Mouse (Mus musculus) small intestine, adult 2 months (tissue): ENCODE results near the gene Spag9.

Experiments
- CTCF ChIP-seq: fragments of 200-500 bp; IDR thresholded peaks from 2 replicates; pipeline ENCODE4 v1.5.1; 2012; ENCODE audit warnings: low read depth, mild to moderate bottlenecking, control low read depth, inconsistent platforms, low read length, moderate library complexity, mixed read lengths; ENCODE audit not compliant: insufficient replicate concordance, insufficient read length; ENCODE audit errors: extremely low read depth
- POLR2A ChIP-seq: fragments of 200-500 bp; IDR thresholded peaks from 2 replicates; pipeline ENCODE4 v1.6.1; 2012; ENCODE audit warnings: low read depth, mild to moderate bottlenecking, control low read depth, inconsistent platforms, low read length, moderate library complexity

- TF ChIP-seq CTCF (peak; percentile 69; the same call in 1 of the 2 replicates), POLR2A (no peak)
These were observed 133.6 kb downstream of the Spag9 start for GRCm38 (mm10) chr11:94129261-94130059.
